Mouse (Mus musculus): Measurements from ENCODE around the gene Frs3.

Frs3 gene

DNA sequence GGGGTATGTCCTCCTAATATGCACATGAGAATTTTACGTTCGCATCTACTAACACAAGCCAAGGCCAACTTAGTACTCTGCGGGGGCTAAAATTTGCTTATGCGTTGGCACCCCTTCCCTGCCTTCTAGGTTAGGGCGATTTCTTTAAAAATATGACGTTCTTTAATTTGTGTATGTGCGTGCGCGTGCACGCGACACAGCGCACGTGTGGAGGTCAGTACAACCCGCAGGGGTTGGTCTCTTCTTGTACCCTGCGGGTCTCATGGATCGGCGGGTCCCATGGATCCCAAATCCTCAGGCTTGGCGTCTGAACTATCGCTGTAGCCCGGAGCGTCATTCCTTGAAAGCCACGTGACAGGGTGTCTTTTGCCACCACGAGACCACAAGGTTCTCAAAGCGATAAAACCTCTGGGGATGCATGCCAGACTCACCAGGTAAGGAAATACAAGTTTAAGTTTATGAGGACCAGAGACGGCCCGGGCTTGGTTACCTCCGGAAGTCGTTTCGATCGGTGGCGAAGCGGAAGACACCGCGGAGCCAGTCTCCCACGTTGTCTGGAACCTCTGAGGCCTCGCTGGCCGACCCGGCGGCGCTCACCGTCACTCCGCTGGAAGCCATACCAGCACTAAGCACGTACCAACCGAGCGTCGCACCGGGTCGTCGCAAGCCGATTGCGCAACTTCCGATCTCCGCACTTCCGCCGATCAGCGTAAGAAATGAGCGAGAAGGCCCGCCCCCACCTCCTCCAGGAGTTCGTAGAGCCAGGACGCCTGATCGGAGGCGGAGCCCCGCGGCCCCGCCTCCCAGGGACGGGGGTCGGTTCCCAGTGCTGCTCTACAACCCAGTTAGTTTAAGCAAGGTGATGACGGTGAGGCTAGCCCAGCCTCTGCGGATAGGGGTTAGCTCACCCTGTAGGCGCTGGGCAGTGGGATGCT, 1.2 kb upstream of the Frs3 start:
- in situ Hi-C loops (cut with MboI; ENCODE audit: low pct_unique_long_range_greater_than_20kb in 1 of 2, low sequenced_read_pairs in 2 of 2, unreplicated experiment in 1 of 2), result no loop called here

DNA sequence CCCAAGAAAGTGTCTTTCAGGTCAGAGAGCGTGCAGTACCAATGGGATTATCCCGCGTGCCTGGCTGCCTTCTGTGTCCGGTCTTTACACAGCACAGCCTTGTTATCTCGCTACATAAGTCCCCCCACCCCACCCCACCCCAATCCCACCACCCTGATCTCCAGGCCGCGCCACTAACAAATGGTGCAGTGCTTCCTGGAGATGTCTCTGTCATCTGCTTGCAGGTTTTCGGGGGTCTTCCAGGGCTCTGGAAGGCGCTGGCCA, 554 bp upstream of the Frs3 start, which contains the start of gene Tomm6:
Gene Tomm6 (minus strand): TSS at position 43 of the 264 bp plus-strand sequence.
- in situ Hi-C loops (cut with MboI; ENCODE audit: low pct_unique_long_range_greater_than_20kb in 1 of 2, low sequenced_read_pairs in 2 of 2, unreplicated experiment in 1 of 2), result no loop called here

DNA sequence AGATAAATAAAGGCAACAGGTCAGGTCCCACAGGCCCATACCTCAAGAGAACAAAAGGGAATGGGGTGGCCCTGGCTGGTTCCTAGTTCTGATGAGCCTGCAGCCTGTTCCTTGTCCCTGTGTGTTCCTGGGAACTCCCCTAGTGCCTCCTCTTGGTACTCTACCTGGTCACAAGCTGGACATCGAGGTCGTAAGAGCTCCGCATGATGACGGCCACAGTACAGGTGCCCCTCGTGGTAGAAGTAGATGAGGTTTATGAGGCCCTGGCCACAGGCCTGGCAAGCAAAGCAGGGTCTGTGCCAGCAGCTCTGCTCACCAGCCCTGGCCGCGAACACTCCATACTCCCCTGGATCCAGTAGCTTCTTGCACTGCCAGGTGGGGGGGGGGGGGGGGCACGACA, 1.1 kb downstream of the Frs3 start:
- in situ Hi-C loops (cut with MboI; ENCODE audit: low pct_unique_long_range_greater_than_20kb in 1 of 2, low sequenced_read_pairs in 2 of 2, unreplicated experiment in 1 of 2), result no loop called here

DNA sequence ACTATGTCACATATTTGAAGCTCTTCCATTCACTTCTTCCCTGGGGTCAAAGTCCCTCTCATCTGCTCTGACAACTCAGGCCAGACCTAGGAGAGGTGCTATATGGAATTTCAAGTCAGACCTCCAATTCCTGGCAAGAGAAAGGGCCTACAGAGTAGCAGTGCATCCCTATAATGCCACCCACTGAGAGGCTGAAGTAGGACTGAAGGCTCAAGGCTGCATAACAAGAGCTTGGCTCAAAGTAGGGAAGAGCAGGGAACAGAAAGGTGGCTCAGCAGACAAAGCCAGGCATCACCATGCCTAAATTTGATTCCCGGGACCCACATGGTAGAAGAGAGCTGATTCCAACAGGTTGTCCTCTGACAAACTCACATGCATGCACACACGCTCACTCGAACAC, 2.8 kb downstream of the Frs3 start:
- in situ Hi-C loops (cut with MboI; ENCODE audit: low pct_unique_long_range_greater_than_20kb in 1 of 2, low sequenced_read_pairs in 2 of 2, unreplicated experiment in 1 of 2), result no loop called here

DNA sequence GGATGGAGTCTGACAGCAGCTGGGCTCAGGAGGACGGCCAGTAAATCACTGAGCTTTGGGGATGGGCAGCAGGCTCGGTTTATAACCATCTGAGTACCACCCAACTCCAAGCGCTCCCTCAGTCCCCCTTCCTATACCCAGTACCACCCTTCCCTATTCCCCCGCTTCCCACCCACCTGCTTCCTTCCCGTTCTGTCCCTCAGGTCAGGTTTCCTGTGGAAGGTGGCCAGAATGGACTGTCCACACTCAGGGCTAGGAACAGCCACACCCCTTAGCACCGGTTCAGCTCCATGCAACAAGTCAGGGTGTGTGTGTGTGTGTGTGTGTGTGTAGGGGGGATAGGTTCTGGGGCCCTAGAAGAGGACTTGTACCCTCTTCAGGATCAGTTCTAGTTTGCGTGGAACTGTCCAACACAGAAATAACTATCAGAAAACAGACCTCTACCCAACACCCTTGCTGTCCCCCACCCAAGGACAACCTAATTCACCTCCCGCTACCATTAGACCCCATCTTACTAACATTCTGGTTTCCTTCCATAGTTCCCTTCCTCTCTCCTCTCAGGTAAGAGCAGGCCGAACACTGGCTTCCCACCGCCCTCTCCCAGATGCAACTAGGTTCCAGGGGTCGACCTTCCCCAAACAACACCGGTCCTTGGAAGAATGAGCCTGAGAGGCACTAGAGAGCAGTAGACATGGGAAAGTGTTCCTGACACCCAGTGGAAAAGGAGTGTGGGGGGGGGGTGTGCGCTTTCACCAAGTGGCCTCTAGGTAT, 5.0 kb downstream of the Frs3 start:
- in situ Hi-C loops (cut with MboI; ENCODE audit: low pct_unique_long_range_greater_than_20kb in 1 of 2, low sequenced_read_pairs in 2 of 2, unreplicated experiment in 1 of 2), result no loop called here

DNA sequence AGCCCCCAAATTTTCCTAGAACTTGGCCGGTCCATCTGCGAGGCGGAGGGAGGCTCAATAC, 5.4 kb downstream of the Frs3 start, which contains the start of gene Gm21981:
Gene Gm21981 (minus strand): TSS at position 14 of the 61 bp plus-strand sequence.
- in situ Hi-C loops (cut with MboI; ENCODE audit: low pct_unique_long_range_greater_than_20kb in 1 of 2, low sequenced_read_pairs in 2 of 2, unreplicated experiment in 1 of 2), result no loop called here

DNA sequence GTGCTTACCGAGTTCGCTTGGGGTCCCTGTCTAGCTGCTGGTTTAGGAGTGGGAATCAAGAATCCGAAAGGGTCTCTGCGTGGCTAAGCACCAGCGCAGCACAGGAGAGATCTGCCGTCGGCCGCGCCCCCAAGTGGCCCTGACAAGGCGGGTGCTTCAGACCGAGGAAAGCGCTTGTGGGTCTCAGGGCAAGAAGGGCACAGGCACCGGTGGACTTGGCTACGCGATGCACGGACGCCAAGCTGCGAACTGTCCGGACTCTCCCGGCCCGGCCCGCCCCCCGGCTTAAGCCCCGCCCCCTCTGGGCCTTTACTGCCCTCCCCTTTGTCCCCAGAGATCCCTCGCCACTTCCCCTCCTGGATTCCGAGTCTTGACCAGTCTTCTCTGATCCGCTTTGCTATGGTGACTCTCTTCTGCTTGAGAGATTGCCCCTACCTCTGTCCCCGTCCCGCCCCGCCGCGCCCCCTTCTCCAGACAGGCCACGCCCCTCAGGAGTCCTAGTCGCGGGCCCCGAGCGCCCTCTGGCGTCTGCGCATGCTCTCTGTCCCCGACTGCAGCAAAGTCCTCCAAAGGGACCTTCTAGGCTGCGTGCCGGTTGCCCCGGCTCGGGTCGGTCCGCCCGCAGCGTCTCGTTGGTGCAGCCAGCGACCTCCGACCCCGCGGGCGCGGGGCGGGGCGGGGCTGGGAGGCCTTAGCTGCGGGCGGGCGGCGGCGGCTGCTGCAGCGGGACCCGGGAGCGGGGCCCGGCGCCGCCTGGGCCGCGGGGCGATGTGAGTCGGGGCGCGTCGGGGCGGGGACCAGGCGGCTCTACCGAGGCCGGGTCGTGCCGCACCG, 5.9 kb downstream of the Frs3 start, which contains the start of gene Prickle4:
Gene Prickle4 (minus strand): TSS at position 234 of the 834 bp plus-strand sequence.
- in situ Hi-C loops (cut with MboI; ENCODE audit: low pct_unique_long_range_greater_than_20kb in 1 of 2, low sequenced_read_pairs in 2 of 2, unreplicated experiment in 1 of 2), result no loop called here

DNA sequence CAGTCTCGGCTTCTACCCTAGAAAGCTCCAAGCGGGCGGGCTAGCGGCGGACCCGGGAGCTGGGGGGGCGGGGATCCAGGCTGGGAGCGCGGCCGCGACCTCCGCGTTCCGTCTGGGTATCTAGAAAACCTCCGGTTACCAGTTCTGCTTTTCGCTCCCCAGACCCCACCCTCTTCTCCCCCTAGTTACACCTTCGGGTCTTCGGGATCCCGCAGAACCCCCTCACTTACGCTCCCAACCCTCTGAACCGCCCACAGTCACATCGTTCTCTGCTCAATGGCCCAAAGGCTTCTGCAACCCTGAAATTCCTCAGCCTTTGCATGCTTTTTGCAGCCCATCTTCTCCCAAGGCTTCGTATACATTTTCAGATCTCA, 6.5 kb downstream of the Frs3 start:
- in situ Hi-C loops (cut with MboI; ENCODE audit: low pct_unique_long_range_greater_than_20kb in 1 of 2, low sequenced_read_pairs in 2 of 2, unreplicated experiment in 1 of 2), result no loop called here

DNA sequence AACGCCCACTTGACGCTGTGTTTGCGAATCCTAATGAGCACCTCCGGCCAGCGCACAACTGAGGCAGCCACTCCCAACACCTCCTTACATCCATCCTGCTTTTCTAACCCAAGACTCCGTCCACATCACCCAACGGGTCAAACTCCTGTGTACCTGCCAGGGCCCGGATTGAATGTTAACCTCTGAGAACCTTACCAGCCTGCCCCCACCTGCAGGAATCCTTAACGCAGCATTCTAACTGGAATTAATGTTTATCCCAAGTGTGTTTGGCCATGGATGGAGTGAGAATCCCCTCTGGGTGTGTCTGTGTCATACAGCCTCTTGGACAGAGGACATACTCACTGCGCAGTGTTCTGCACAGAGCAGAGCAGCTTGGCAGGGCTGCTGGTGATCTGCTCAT, 9.3 kb downstream of the Frs3 start:
- in situ Hi-C loops (cut with MboI; ENCODE audit: low pct_unique_long_range_greater_than_20kb in 1 of 2, low sequenced_read_pairs in 2 of 2, unreplicated experiment in 1 of 2), result no loop called here

DNA sequence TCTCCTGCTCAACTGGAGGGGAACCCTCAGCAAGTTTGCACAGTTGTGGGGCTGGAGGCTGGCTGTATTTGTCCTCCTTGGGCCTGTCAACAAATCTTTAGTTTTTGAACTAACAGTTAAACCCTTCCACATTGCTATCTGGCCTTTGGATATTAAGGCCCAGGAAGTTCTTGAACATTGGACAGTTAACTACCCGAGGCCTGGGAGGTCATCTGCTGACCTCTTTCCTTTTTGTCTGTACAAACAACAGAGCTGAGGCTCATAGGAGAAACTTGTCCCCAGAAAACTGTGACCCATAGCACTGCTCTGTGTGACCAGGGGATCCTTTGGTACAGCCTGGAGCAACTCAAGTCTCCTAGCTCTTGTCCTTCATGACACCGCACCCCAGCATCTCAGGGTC, 10.2 kb downstream of the Frs3 start:
- in situ Hi-C loops (cut with MboI; ENCODE audit: low pct_unique_long_range_greater_than_20kb in 1 of 2, low sequenced_read_pairs in 2 of 2, unreplicated experiment in 1 of 2), result no loop called here

DNA sequence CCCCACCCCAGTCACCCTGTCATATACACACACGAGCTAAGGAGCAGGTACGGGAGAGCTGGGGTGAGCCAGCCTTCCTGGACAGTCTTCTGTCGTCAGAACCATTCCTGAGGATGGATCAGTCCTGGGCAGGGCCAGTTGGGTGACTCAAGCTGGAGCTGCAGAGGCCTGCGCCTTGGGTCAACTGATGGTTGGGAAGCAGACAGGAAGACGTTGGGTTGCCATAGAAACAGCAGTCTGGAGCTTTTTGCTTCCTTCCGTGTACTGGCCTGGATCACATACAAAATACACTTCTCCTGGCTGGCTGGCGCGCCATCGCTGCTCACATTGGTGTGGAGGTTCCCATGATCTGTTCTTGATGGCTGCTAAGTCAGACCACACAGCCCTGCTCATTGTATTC, 13.0 kb downstream of the Frs3 start:
- in situ Hi-C loops (cut with MboI; ENCODE audit: low pct_unique_long_range_greater_than_20kb in 1 of 2, low sequenced_read_pairs in 2 of 2, unreplicated experiment in 1 of 2), result no loop called here

DNA sequence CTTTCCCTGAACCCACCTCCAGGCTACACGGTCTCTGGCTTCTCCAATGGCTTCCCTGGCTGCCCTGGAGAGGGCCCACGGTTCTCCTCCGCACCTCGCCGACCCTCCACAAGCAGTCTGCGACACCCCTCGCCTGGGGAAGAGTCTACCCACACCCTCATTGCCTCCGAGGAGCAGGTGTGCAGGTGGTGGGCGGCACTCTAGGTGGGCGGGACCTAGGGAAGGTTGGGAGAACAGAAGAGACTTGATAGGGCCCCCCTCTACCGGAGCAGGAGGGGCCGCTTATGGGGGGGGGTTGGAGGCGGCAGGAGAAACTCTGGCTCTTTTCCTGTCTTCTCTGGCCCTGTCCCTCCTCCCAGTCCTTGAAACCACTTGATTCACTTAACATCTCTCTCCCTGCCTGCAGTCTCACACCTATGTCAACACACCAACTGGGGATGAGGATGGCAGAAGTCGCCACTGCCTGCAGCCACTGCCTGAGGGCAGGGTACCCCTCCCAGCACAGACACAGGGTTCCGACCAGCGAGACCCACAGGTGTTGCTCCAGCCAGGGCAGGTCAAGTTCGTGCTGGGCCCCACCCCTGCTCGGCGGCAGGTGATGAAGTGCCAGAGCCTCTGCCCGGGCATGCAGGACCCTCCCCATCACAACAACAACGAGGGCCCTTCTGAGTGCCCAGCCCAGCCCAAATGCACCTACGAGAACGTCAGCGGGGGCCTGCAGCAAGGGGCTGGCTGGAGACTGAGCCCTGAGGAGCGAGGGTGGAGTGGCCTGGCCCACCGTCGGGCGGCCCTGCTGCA, 13.9 kb downstream of the Frs3 start:
- in situ Hi-C loops (cut with MboI; ENCODE audit: low pct_unique_long_range_greater_than_20kb in 1 of 2, low sequenced_read_pairs in 2 of 2, unreplicated experiment in 1 of 2), result no loop called here

DNA sequence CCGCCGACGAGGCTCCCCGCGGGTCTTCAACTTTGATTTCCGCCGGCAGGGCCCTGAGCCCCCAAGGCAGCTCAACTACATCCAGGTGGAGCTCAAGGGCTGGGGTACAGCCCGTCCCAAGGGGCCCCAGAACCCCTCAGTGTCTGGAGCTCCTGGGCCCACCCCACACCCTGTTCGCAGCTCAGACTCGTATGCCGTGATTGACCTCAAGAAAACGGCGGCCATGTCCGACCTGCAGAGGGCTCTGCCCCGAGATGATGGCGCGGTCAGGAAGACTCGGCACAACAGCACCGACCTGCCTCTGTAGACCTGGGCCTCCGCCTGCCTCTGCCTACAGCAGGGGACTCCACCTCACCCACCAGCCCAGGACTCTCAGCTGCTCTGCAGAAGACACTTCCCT, 14.7 kb downstream of the Frs3 start:
- in situ Hi-C loops (cut with MboI; ENCODE audit: low pct_unique_long_range_greater_than_20kb in 1 of 2, low sequenced_read_pairs in 2 of 2, unreplicated experiment in 1 of 2), result no loop called here

DNA sequence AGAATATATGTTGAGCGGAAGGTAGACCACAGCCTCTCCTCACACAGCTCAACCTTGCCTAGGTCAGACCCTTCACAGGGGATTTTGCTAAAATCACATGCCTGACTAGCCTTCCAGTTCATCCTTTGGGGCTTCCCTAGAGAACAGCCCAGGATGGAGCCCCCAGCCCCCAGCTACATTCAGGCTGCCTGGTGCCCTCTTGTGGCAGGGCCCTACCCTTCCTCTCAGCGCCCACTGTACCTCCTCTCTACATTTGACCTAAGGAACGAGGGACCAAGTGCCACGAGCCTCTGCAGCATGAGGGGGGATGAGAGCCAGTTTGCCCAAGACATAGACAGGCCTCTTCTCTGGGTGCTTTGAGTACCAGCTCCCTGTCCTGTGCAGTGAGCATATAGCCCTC, 15.9 kb downstream of the Frs3 start:
- in situ Hi-C loops (cut with MboI; ENCODE audit: low pct_unique_long_range_greater_than_20kb in 1 of 2, low sequenced_read_pairs in 2 of 2, unreplicated experiment in 1 of 2), result no loop called here

DNA sequence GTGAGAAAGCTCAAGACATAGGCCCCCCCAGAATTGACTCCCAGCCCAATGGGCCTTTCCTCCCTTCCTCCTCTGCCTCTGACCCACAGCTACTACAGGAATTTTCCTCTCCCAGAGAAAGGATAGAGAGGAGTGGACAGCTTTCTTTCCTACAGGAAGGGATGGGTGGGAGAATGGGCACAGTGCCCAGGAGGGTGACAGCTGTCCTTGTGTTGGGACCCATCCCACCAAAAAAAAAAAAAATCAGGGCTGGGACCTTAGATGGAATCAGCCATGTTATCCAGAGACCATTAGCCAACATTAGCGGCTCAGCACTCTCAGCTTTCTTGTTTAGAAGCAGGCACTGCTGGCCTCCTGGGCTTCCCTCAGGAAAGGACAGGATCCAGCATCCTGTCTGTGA, 17.4 kb downstream of the Frs3 start:
- in situ Hi-C loops (cut with MboI; ENCODE audit: low pct_unique_long_range_greater_than_20kb in 1 of 2, low sequenced_read_pairs in 2 of 2, unreplicated experiment in 1 of 2), result no loop called here

DNA sequence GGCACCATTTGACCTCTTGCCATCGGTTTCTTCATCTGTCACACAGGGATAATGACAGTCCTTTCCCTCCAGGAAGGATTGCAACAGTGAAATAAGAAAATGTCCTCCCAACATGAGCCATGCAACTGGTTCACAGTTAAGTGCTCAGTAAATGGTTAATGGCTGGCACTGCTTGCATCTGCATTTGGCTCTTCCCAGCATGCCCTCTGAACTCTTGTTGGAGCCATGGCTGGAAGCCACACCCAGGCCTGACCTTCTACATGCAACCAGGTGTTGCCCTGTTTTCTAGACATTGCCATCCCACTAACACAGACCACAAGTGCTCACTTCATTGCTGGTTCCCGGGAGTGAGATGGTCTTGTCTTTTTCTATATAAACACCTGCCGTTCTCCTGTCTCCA, 19.1 kb downstream of the Frs3 start:
- in situ Hi-C loops (cut with MboI; ENCODE audit: low pct_unique_long_range_greater_than_20kb in 1 of 2, low sequenced_read_pairs in 2 of 2, unreplicated experiment in 1 of 2), result no loop called here

DNA sequence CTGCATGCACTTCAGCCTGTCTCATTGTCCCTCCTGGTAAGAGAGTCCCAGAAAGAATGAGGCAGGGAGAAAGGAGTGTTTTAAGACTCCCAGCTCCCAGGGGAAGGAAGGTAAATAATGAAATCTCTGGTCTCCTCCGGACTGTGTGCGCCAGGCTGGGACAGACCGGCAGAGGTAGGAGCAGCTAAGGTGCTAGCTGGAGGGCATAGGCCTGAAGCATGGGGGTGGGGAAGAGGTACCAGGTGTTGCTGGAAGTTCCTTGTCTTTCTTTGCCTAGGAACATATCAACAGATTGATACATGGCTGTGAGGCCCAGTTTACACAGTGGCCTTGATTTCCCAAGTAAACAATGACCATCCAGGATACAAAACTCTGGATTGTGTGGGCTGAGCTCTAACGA, 20.1 kb downstream of the Frs3 start:
- in situ Hi-C loops (cut with MboI; ENCODE audit: low pct_unique_long_range_greater_than_20kb in 1 of 2, low sequenced_read_pairs in 2 of 2, unreplicated experiment in 1 of 2), result no loop called here

DNA sequence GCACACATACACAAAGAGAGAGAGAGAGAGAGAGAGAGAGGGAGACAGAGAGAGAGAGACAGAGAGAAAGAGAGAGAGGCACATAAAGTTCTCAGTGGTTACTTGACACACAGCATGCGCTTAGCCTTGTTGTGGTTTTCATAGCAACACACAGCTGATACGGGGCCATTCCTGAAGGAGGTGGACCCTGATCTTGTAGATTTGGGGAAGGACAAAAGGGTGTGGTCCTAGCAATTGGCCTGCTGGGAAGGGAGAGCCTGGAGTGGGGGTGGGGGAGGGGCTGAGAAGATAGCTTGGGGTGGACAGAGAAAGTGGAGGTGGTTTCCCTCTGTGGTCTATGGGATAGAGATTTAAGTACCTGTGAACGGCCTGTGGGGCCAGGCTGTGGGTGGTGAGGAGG, 21.2 kb downstream of the Frs3 start:
- in situ Hi-C loops (cut with MboI; ENCODE audit: low pct_unique_long_range_greater_than_20kb in 1 of 2, low sequenced_read_pairs in 2 of 2, unreplicated experiment in 1 of 2), result no loop called here

DNA sequence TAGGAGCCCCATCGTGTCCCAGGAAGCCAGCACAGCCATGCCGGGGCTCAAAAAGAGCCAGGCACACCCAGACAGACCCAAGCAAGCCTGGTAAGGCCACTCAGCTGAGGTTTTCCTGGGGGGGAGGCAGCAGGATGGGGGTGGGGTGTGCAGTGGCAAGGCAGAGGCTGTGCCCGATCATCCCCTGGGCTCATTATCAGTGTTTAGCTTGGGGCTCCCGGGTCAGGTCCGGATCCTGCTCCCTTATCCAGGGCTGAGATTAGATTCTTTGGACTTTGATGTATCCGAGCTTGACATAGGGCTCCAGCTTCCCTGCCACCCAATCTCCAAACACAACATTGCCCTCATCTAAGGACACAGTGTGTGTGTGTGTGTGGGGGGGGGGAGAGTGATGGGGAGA, 23.1 kb downstream of the Frs3 start:
- in situ Hi-C loops (cut with MboI; ENCODE audit: low pct_unique_long_range_greater_than_20kb in 1 of 2, low sequenced_read_pairs in 2 of 2, unreplicated experiment in 1 of 2), result no loop called here
